Mouse (Mus musculus) hindbrain, embryonic 13.5 days (tissue): ENCODE measurements around the gene Arcn1. TPM values are rescaled to one million over a fixed set of nuclear protein-coding genes. Genes with fewer than 3 reads are reported as not detected.
"Not testable (repeated sequence)": the region's sequence is repeated elsewhere in the genome, so short reads cannot be mapped to it uniquely, and the experiment has no call there.

Experiments used
- ATAC-seq: fragments of 200-750 bp; cut with Nextera tagmentation; 2 replicates; pipeline ENCODE4 v1.8.0; 2017; ENCODE audit warnings: moderate TSS enrichment; ENCODE audit not compliant: low FRiP score
- H3K27ac ChIP-seq: fragments of 300-500 bp; sonication (generic); 2 replicates; pipeline ENCODE4 v1.5.1; 2015; ENCODE audit warnings: inconsistent platforms, mild to moderate bottlenecking, moderate library complexity
- H3K27me3 ChIP-seq: fragments of 300-500 bp; sonication (generic); 2 replicates; pipeline ENCODE4 v1.6.1; 2015; ENCODE audit warnings: mild to moderate bottlenecking, inconsistent platforms
- H3K36me3 ChIP-seq: fragments of 300-500 bp; sonication (generic); 2 replicates; pipeline ENCODE4 v1.6.1; 2015; ENCODE audit warnings: mild to moderate bottlenecking, inconsistent platforms
- H3K4me1 ChIP-seq: fragments of 300-500 bp; sonication (generic); replicated peaks from 2 replicates; pipeline ENCODE4 v1.6.1; 2015; ENCODE audit warnings: inconsistent platforms
- H3K4me2 ChIP-seq: fragments of 300-500 bp; sonication (generic); 2 replicates; pipeline ENCODE4 v1.6.1; 2015; ENCODE audit warnings: inconsistent platforms, mild to moderate bottlenecking, moderate library complexity
- H3K4me3 ChIP-seq: fragments of 300-500 bp; sonication (generic); 2 replicates; pipeline ENCODE4 v1.5.1; 2015; ENCODE audit warnings: mild to moderate bottlenecking, inconsistent platforms
- H3K9ac ChIP-seq: fragments of 300-500 bp; sonication (generic); 2 replicates; pipeline ENCODE4 v1.6.1; 2015; ENCODE audit warnings: mild to moderate bottlenecking, inconsistent platforms
- H3K9me3 ChIP-seq: fragments of 300-500 bp; sonication (generic); 2 replicates; pipeline ENCODE4 v1.6.1; 2016; ENCODE audit warnings: inconsistent platforms
- WGBS: fragments of 180-500 bp; shearing (Covaris S2); methylation state at CpG from one replicate; pipeline ENCODE4 v1.1.7; 2015; 5-methylcytosine and 5-hydroxymethylcytosine counted together
- polyA plus RNA-seq: library from polyadenylated mRNA; unstranded; fragments of >200 nt; fragmentation: Nextera tagmentation; extraction: Ambion mirVana; gene quantifications from 2 replicates; pipeline ENCODE4 v1.2.1, GENCODE M21; 2015

Arcn1 gene
- polyA plus RNA-seq, 1 experiment from 2014 or later, result 142 TPM

DNA sequence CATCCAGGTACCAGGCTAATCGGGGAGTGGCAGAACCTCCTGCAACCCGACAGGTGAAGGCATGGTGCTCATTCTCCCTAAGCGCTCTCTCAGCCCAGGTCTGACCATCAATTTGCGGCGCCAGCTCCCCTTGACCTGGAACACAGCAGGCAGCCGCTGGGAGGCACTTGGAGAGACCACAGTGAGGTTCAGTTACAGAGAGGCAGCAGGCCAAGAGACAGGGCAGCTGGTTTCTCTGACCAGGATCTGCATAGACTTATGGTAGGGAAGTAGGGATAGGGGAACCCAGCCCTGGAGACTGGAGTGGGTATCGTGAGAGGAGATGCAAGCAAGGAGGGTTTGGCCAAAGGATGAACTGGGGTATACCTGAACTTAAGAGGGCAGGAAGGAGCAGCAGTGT lies 30.7 kb upstream of the Arcn1 start:
- Histone ChIP-seq H3K4me1 (peaks cover 25% of the 10 kb centered on the region), H3K9me3 (no peaks in the 10 kb centered on the region), H3K27ac (no peak overlapping the region), H3K27me3 (peaks cover 16% of the 10 kb centered on the region), H3K4me2 (peak overlapping the region; percentile 96), H3K4me3 (peak overlapping the region; percentile 61), H3K9ac (peak overlapping the region; percentile 84), H3K36me3 (no peaks in the 10 kb centered on the region; the same call in 1 of the 2 replicates)
- no peak for ATAC-seq
- WGBS, result 49% methylated on average over 7 of the region's 7 CpGs

DNA sequence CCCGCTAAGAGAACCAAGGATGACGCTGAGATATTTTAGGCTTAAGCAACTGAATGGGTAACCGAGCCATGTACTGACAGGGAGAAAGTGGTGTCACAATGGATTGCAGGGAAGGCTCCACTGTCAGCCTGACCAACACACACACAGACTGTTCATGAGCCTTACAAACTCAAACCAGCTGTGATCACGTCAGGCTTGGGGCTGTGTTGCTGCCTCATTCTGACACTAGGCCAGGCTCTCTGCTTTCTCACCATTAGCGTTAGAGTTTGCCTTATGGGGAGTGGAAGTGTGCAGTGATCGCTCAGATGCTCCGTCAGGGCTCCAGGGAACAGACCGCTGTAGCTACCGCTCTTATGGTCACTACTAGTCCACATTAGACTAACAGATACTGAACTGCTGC lies 25.2 kb upstream of the Arcn1 start:
- Histone ChIP-seq H3K9me3 (no peaks in the 10 kb centered on the region), H3K4me3 (no peak overlapping the region), H3K27ac (no peak overlapping the region), H3K27me3 (peaks cover 4% of the 10 kb centered on the region), H3K4me1 (peaks cover under 1% of the 10 kb centered on the region; the same call in 1 of the 2 replicates), H3K4me2 (no peak overlapping the region), H3K36me3 (peaks cover 50% of the 10 kb centered on the region), H3K9ac (no peak overlapping the region)
- 75% methylated on average over 9 of the region's 9 CpGs for WGBS
- ATAC-seq, result no peak

DNA sequence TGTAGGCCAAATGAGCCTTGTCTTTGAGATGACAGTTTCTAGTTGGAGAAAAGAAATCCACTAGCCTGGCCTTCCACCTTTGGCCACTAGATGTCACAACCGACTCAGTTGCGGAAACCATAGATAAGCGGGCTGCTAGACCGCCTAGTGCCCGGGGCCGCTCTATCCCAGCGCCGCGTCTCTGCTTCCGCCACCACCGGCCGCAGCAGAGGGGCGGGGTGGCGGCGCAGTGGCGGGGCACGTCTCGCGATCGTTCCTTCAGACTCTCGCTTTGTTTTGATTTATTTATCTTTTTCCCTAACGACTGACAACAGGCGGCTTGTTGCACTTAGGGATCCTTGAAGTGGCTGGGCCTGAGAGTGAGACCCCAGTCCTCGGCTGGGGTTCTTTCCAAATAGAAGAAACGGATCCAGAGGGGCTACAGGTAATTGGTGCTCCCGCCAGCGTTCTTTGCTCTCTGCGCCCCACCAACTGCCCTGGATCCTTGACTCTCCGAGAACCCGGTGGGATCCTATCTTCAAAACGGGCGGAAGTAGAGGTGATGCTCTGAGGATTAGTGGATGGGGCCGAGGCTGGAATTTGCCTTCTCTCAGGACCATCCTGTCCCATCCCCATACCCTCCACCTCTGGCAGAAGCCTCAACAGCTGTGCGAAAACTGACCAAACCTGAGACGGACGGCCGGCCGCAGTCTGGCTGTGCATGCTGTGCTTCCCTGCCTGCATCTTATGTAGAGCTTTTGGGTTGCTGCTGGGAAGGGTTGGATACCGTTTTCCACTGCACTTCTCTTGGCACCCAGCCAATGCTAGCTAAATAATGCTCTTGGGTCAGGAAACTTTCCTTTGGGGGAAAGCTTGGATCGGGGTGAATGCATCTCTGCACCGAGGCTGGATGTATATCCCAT lies 5.4 kb upstream of the Arcn1 start:
- H3K27ac ChIP-seq, result peak overlapping the region; percentile 87
- H3K4me1 ChIP-seq, result peaks cover 14% of the 10 kb centered on the region
- WGBS, result under 1% methylated on average over 41 of the region's 41 CpGs
- H3K36me3 ChIP-seq, result peaks cover 19% of the 10 kb centered on the region
- peak overlapping the region; percentile 60 for H3K4me3 ChIP-seq
- peak overlapping the region; percentile 76 for H3K4me2 ChIP-seq
- peak overlapping the region; percentile 83 for H3K9ac ChIP-seq
- no peaks in the 10 kb centered on the region for H3K27me3 ChIP-seq
- no peaks in the 10 kb centered on the region for H3K9me3 ChIP-seq
- ATAC-seq, result peak; percentile 99

DNA sequence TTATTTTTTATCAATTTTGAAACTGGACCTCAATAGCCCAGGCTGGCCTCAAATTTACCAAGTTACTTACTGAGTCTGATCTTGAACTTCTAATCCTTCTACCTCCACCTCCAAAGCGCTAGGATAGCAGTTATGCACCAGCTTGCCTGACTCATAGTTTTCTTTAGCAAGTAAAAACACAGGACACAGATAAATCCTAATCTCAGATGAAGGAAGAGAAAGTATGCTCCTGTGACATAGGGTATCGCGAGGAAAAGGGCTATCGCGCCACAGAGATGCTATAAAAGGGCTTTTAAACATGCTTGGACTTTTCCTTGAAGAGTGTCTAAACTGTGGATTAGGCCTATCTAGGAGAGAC lies 4.7 kb upstream of the Arcn1 start:
- H3K4me2 ChIP-seq, result no peak overlapping the region
- peaks cover 14% of the 10 kb centered on the region for H3K4me1 ChIP-seq
- no peak for ATAC-seq
- peak overlapping the region; percentile 50; the same call in 1 of the 2 replicates for H3K27ac ChIP-seq
- 28% methylated on average over 5 of the region's 5 CpGs for WGBS
- H3K9me3 ChIP-seq, result no peaks in the 10 kb centered on the region
- peaks cover 19% of the 10 kb centered on the region for H3K36me3 ChIP-seq
- no peaks in the 10 kb centered on the region for H3K27me3 ChIP-seq
- no peak overlapping the region for H3K9ac ChIP-seq
- H3K4me3 ChIP-seq, result no peak overlapping the region

DNA sequence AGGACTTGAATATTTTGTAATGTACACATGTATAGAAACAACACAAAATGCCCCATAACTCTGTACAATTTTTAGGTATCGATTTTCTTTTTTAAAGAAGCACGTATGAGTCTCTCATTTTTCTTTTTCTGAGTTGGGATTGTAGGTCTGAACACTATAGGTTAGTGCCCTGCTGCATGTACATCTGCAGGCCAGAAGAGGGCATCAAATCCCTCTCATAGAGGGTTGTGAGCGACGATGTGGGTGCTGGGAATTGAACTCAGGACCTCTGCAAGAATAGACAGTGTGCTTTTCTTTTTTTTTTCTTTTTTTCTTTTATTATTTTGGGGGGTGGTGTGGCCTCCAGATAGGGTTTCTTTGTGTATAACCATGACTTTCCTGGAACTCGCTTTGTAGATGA lies 3.7 kb upstream of the Arcn1 start:
- Histone ChIP-seq H3K27me3 (no peaks in the 10 kb centered on the region), H3K4me2 (no peak overlapping the region), H3K36me3 (peaks cover 16% of the 10 kb centered on the region), H3K27ac (no peak overlapping the region), H3K4me1 (peaks cover 20% of the 10 kb centered on the region), H3K4me3 (no peak overlapping the region), H3K9me3 (no peaks in the 10 kb centered on the region), H3K9ac (no peak overlapping the region)
- ATAC-seq, result no peak
- WGBS, result 88% methylated on average over 5 of the region's 5 CpGs

DNA sequence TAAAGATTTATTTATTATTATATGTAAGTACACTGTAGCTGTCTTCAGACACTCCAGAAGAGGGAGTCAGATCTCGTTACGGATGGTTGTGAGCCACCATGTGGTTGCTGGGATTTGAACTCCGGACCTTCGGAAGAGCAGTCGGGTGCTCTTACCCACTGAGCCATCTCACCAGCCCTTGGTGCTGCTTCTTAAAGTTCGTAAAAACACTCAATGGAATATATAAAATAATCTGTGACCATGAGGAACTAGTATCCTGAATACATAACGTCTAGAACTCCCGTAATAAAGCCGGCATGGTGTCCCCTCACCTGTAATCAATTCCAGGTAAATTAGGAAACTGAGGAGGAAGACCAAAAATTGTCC lies 367 bp upstream of the Arcn1 start:
- ATAC-seq, H3K9me3 ChIP-seq, H3K36me3 ChIP-seq, H3K27me3 ChIP-seq, H3K9ac ChIP-seq: not testable (repeated sequence)
- WGBS, result 39% methylated on average over 8 of the region's 9 CpGs
- Histone ChIP-seq H3K4me3 (peak overlapping the region; percentile 97), H3K4me1 (peaks cover 25% of the 10 kb centered on the region), H3K27ac (peak overlapping the region; percentile 71), H3K4me2 (0 out of 2 replicates have a peak overlapping the region, but pooled peaks have one; percentile 21)

DNA sequence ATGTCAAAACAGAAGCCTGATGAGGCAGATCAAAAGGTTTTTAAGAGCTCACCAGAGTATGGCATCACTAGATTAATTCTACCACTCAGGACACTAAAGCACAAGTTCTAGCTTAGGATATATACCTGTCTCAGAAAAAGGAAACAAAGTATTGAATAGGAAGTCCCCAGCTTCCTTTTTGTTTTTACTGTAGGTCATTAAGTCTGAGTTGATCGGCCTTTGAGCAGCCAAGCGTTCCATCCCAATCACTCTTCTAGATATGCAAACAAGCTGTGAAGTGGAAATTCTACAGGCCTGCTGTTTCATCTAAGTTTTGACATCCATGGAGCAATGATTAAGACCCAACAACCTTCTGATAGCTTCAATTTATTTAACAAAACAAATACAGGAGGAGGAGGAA lies 6.8 kb downstream of the Arcn1 start:
- Histone ChIP-seq H3K4me3 (no peak overlapping the region), H3K27ac (no peak overlapping the region), H3K4me1 (peaks cover 22% of the 10 kb centered on the region), H3K4me2 (no peak overlapping the region), H3K9me3 (no peaks in the 10 kb centered on the region), H3K27me3 (no peaks in the 10 kb centered on the region), H3K36me3 (peaks cover 24% of the 10 kb centered on the region), H3K9ac (no peak overlapping the region)
- ATAC-seq, result no peak
- 87% methylated on average over 2 of the region's 2 CpGs for WGBS

DNA sequence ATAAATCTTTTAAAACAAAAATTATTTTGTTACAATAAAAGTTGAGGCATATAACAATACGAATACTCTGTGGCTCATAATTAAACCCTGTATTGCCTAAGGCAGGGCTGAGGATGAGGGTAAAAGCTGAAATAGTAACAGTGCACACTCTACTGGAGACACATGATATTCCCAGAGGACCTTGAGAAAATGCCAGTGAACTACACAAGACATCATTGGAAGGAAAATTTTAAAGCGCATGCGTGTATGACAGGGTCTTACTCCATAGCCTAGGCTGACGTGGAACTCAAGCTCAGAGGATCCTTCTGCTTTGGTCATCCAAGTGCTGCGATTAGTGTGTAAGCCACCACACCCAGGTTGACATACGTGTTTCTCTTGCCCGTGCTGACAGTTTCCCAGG lies 19.2 kb downstream of the Arcn1 start:
- Histone ChIP-seq H3K4me2 (no peak overlapping the region), H3K27ac (no peak overlapping the region), H3K9me3 (no peaks in the 10 kb centered on the region), H3K4me1 (no peaks in the 10 kb centered on the region), H3K27me3 (no peaks in the 10 kb centered on the region), H3K9ac (no peak overlapping the region), H3K4me3 (no peak overlapping the region), H3K36me3 (peaks cover 87% of the 10 kb centered on the region)
- 91% methylated on average over 7 of the region's 7 CpGs for WGBS
- no peak for ATAC-seq

DNA sequence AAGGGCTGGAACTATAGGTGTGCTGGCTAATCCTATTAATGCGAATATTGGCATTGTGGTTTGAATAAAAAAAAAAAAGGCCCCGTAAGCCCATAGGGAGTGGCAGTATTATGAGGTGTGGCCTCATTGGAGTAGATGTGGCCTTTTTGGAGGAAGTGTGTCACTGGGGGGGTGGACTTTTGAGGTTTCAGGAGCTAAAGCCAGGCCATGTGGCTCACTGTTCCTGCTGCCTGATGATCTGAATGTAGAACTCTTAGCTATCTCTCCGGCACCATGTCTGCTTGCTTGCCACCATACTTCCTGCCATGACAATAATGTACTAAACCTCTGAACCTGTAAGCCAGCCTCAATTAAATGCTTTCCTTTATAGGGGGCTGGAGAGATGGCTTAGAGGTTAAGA lies 20.3 kb downstream of the Arcn1 start:
- Histone ChIP-seq H3K9ac (no peak overlapping the region), H3K27me3 (no peaks in the 10 kb centered on the region), H3K4me3 (no peak overlapping the region), H3K4me1 (no peaks in the 10 kb centered on the region), H3K27ac (no peak overlapping the region), H3K9me3 (no peaks in the 10 kb centered on the region), H3K36me3 (peaks cover 92% of the 10 kb centered on the region), H3K4me2 (no peak overlapping the region)
- 96% methylated on average over 3 of the region's 3 CpGs for WGBS
- no peak for ATAC-seq

DNA sequence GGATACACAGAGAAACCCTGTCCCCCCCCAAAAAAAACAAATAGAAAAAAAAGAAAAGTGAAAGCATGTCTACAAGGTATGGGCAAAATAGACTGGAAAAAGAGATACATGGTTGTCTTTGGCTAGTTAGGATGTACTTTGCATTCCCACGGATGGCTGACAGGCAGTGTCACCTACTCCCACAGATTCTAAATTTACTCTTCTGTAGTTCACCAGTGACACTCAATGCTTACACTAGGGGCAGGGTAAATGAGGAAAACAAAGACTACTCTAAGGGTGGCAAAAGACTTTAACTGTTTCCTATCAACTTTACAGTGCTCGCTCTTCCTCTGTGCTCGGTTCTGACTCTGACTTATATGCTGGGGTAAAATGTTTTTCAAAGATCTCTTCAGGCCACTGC lies 21.0 kb downstream of the Arcn1 start:
- H3K4me2 ChIP-seq, result no peak overlapping the region
- H3K36me3 ChIP-seq, result peaks cover 88% of the 10 kb centered on the region
- ATAC-seq, result no peak
- H3K9ac ChIP-seq, result no peak overlapping the region
- no peaks in the 10 kb centered on the region for H3K27me3 ChIP-seq
- no peaks in the 10 kb centered on the region for H3K4me1 ChIP-seq
- H3K4me3 ChIP-seq, result no peak overlapping the region
- no peaks in the 10 kb centered on the region for H3K9me3 ChIP-seq
- H3K27ac ChIP-seq, result no peak overlapping the region
- WGBS, result 95% methylated on average over 3 of the region's 3 CpGs

DNA sequence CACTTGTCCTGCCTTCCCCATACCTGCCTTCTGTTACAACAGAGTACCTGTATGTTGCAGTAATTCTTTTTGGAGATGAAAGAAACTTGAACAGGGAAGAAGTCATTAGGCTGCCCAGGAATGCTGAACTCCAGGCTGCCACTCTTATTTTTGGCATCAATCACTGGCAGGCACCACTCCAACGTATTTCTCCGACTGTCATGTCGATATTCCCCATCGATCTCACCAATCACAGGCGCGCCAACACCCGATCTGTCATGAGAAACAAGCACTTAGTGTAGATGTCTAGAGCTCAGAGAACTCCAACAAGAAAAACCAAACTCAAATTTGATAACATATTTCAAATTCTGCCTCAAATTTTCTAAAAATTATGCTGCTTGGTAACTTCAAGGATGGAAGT lies 22.3 kb downstream of the Arcn1 start:
- ATAC-seq, result no peak
- no peak overlapping the region for H3K27ac ChIP-seq
- WGBS, result 92% methylated on average over 7 of the region's 7 CpGs
- H3K4me3 ChIP-seq, result no peak overlapping the region
- no peak overlapping the region for H3K4me2 ChIP-seq
- H3K9ac ChIP-seq, result no peak overlapping the region
- no peaks in the 10 kb centered on the region for H3K4me1 ChIP-seq
- no peaks in the 10 kb centered on the region for H3K27me3 ChIP-seq
- peaks cover 82% of the 10 kb centered on the region for H3K36me3 ChIP-seq
- no peaks in the 10 kb centered on the region for H3K9me3 ChIP-seq

DNA sequence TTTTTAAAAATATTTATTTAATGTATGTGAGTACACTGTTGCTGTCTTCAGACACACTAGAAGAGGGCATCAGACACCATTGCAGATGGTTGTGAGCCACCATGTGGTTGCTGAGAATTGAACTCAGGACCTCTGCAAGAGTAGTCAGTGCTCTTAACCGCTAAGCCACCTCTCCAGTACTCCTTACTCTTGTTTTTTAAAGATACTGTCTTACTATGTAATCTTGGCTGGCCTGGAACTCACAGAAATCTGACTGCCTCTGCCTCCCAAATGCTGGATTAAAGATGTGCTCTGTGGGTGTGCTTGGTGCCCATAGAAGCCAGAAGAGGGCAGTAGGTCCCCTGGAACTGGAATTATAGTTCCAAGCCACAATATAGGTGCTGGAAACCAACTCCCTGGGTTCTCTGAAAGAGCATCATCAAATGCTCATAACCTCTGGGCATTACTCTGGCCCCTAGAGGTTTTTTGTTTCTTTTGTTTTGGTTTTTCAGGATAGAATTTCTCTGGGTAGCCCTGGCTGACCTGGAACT lies 26.9 kb downstream of the Arcn1 start:
- Histone ChIP-seq H3K27ac (no peak overlapping the region), H3K9me3 (no peaks in the 10 kb centered on the region), H3K9ac (no peak overlapping the region), H3K27me3 (peaks cover 6% of the 10 kb centered on the region; the same call in 1 of the 2 replicates), H3K4me1 (no peaks in the 10 kb centered on the region), H3K4me3 (no peak overlapping the region), H3K4me2 (no peak overlapping the region), H3K36me3 (peaks cover 42% of the 10 kb centered on the region)
- ATAC-seq, result no peak
- 87% methylated on average over 1 of the region's 1 CpGs for WGBS
